Mouse (Mus musculus): ENCODE data around the gene Ghr.

- TF ChIP-seq E2F4 (IDR thresholded peaks at IDR 0.05; ENCODE audit: insufficient read depth) (no peak), POLR2A (IDR thresholded peaks at IDR 0.05; ENCODE audit: insufficient read length, low read depth) (no peak), MAX (IDR thresholded peaks at IDR 0.05; ENCODE audit: low read depth) (no peak), REST (IDR thresholded peaks at IDR 0.05; ENCODE audit: insufficient read depth, insufficient read length) (no peak), MYOG (IDR thresholded peaks at IDR 0.05; ENCODE audit: control insufficient read depth in 1 of 3, insufficient read depth in 1 of 3, insufficient read length in 2 of 3, low read depth in 2 of 3) (no peak), USF1 (IDR thresholded peaks at IDR 0.05; ENCODE audit: low read depth) (no peak), POLR2AphosphoS2 (IDR thresholded peaks at IDR 0.05; ENCODE audit: insufficient read length, low read depth) (no peak)
Observed at GRCm38 (mm10) chr15:3445285-3445909, 137.9 kb downstream of the Ghr start.

Data from myocyte (in vitro differentiated cells).